Mouse (Mus musculus) thymus, adult 2 months (tissue): ENCODE results near the gene Pcdh15.

Experiments
- CTCF ChIP-seq: fragments of 200-500 bp; IDR thresholded peaks from 2 replicates; pipeline ENCODE4 v1.5.1; 2012; ENCODE audit warnings: mild to moderate bottlenecking, control low read depth, low read length, moderate library complexity, borderline replicate concordance; ENCODE audit not compliant: control insufficient read depth, poor library complexity, insufficient read depth; ENCODE audit errors: extremely low read depth
- POLR2A ChIP-seq: fragments of 200-500 bp; IDR thresholded peaks from 2 replicates; pipeline ENCODE4 v1.6.1; 2012; ENCODE audit warnings: mild to moderate bottlenecking, low read length, control low read depth, moderate library complexity; ENCODE audit not compliant: control insufficient read depth, poor library complexity, insufficient read depth; ENCODE audit errors: extremely low read depth

DNA sequence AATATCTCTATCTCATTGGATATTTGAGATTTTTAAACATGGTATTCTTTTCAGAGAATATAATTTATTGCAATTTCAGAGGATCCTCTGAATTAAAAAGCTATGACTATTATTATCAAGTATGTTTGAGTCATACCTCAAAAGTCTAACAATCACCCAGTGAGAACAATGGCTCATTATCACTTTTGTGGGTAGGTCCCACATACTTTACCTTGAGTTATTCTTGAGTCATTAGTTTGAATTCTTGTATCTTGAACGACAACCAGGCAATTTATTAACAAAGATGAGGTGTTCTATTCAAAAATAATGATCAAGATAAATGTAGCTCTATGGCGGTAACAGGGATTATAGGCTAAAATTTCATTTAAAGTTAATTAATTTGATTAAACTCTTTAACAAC is 1439.2 kb downstream of the Pcdh15 start:
- TF ChIP-seq CTCF (no peak), POLR2A (no peak)
